Mouse (Mus musculus): ENCODE measurements at regions not wholly inside any gene's neighbourhood (a gene's known extent, or its start where the extent isn't known, plus 50 kb on each side); places are given as distances from the start of the nearest gene placed in this dataset.

- DNase-seq (ENCODE audit: low spot score) = no peak
- no peak overlapping the region for H3K27ac ChIP-seq (ENCODE audit: low read depth, low read length)
- no peaks in the 10 kb centered on the region for H3K27me3 ChIP-seq (replicated peaks; ENCODE audit: control insufficient read depth, insufficient read depth, low read length)
- H3K36me3 ChIP-seq (ENCODE audit: control insufficient read depth, insufficient read depth, low read length) = no peaks in the 10 kb centered on the region
- H3K4me1 ChIP-seq (ENCODE audit: control insufficient read depth, insufficient read depth, low read length) = no peaks in the 10 kb centered on the region
- no peaks in the 10 kb centered on the region for H3K9me3 ChIP-seq (replicated peaks; ENCODE audit: control insufficient read depth, low read length)
- no peak overlapping the region for H3K4me2 ChIP-seq (ENCODE audit: low read length)
- H3K4me3 ChIP-seq (ENCODE audit: low read depth, low read length) = no peak overlapping the region
- ATAC-seq = no peak
- 89% methylated on average over 2 of the region's 2 CpGs for WGBS
- no peak overlapping the region for H3K9ac ChIP-seq (ENCODE audit: low read length)
Measured at GRCm38 (mm10) chr2:147601639-147602038, 239.9 kb downstream of the Pax1 start.

DNA sequence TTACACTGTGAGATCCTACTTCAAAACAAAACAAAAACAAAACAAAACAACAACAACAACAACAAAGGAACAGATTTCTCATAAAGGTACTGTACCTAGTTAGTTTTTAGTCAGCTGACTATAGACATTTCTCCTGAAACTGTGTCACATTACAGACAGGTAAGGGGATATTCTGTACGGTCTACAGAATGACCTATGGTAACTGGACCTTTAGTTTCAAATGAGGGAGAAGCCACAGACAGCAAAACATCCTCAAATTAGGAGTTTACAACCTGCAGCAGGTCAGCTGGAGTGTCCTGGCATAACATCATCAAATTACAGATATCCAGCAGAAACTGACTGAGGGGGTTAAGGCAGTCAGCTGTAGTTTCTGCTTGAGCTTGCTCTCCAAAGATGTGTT is 210.7 kb downstream of the Pax1 start:
- no peak overlapping the region for H3K4me3 ChIP-seq (ENCODE audit: low read depth, low read length)
- H3K9ac ChIP-seq (ENCODE audit: low read length) = no peak overlapping the region
- ATAC-seq (no peak), DNase-seq (ENCODE audit: low spot score) (no peak)
- WGBS = 86% methylated on average over 1 of the region's 1 CpGs
- H3K27me3 ChIP-seq (replicated peaks; ENCODE audit: control insufficient read depth, insufficient read depth, low read length) = no peaks in the 10 kb centered on the region
- H3K4me2 ChIP-seq (ENCODE audit: low read length) = no peak overlapping the region
- H3K36me3 ChIP-seq (ENCODE audit: control insufficient read depth, insufficient read depth, low read length) = no peaks in the 10 kb centered on the region
- no peaks in the 10 kb centered on the region for H3K9me3 ChIP-seq (replicated peaks; ENCODE audit: control insufficient read depth, low read length)
- H3K4me1 ChIP-seq (ENCODE audit: control insufficient read depth, insufficient read depth, low read length) = no peaks in the 10 kb centered on the region
- H3K27ac ChIP-seq (ENCODE audit: low read depth, low read length) = no peak overlapping the region

DNA sequence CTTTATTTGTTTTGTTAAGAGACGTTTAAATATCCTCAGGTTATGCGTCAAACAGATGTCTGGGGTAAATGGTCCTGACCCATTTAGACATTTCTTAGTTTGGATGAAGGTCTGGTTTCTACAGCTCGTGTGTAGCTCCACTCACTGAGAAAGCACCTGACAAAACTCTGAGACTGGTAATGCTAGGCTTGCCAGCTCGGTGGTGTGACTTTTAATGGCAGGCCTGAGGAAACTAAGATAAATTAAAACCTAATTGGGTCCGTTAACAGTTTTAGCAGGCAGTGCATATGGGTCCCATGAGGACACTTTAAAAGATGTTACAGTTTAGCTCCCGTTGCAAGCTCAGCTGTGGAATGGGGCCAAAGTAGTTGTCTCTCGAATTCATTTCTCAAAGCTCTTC is 199.5 kb downstream of the Pax1 start:
- no peak for ATAC-seq

GRCm38 (mm10) chr2:147560426-147561155 is 198.9 kb downstream of the Pax1 start:
- WGBS = 92% methylated on average over 20 of the region's 20 CpGs
- no peak overlapping the region for H3K4me3 ChIP-seq (ENCODE audit: low read depth, low read length)
- H3K27ac ChIP-seq (ENCODE audit: low read depth, low read length) = no peak overlapping the region
- DNase-seq (ENCODE audit: low spot score) (no peak), ATAC-seq (no peak)
- H3K4me2 ChIP-seq (ENCODE audit: low read length) = no peak overlapping the region
- H3K9ac ChIP-seq (ENCODE audit: low read length) = no peak overlapping the region
- no peaks in the 10 kb centered on the region for H3K27me3 ChIP-seq (replicated peaks; ENCODE audit: control insufficient read depth, insufficient read depth, low read length)
- no peaks in the 10 kb centered on the region for H3K4me1 ChIP-seq (ENCODE audit: control insufficient read depth, insufficient read depth, low read length)
- H3K36me3 ChIP-seq (ENCODE audit: control insufficient read depth, insufficient read depth, low read length) = no peaks in the 10 kb centered on the region
- no peaks in the 10 kb centered on the region for H3K9me3 ChIP-seq (replicated peaks; ENCODE audit: control insufficient read depth, low read length)

More for the DNA sequence above, 199.5 kb downstream of the Pax1 start:
- H3K4me1 ChIP-seq (ENCODE audit: control insufficient read depth, insufficient read depth, low read length) = no peaks in the 10 kb centered on the region
- no peak for DNase-seq (ENCODE audit: low spot score)
- no peaks in the 10 kb centered on the region for H3K36me3 ChIP-seq (ENCODE audit: control insufficient read depth, insufficient read depth, low read length)
- no peak overlapping the region for H3K4me3 ChIP-seq (ENCODE audit: low read depth, low read length)
- H3K4me2 ChIP-seq (ENCODE audit: low read length) = no peak overlapping the region
- H3K27me3 ChIP-seq (replicated peaks; ENCODE audit: control insufficient read depth, insufficient read depth, low read length) = no peaks in the 10 kb centered on the region
- no peak overlapping the region for H3K9ac ChIP-seq (ENCODE audit: low read length)
- WGBS = 78% methylated on average over 7 of the region's 7 CpGs
- no peaks in the 10 kb centered on the region for H3K9me3 ChIP-seq (replicated peaks; ENCODE audit: control insufficient read depth, low read length)
- no peak overlapping the region for H3K27ac ChIP-seq (ENCODE audit: low read depth, low read length)

GRCm38 (mm10) chr2:147529161-147529560 is 167.4 kb downstream of the Pax1 start:
- DNase-seq (ENCODE audit: low spot score) (no peak), ATAC-seq (no peak)
- Histone ChIP-seq H3K4me1 (ENCODE audit: control insufficient read depth, insufficient read depth, low read length) (no peaks in the 10 kb centered on the region), H3K36me3 (ENCODE audit: control insufficient read depth, insufficient read depth, low read length) (no peaks in the 10 kb centered on the region), H3K9ac (ENCODE audit: low read length) (no peak overlapping the region), H3K4me2 (ENCODE audit: low read length) (no peak overlapping the region), H3K27me3 (replicated peaks; ENCODE audit: control insufficient read depth, insufficient read depth, low read length) (no peaks in the 10 kb centered on the region), H3K27ac (ENCODE audit: low read depth, low read length) (no peak overlapping the region), H3K9me3 (replicated peaks; ENCODE audit: control insufficient read depth, low read length) (no peaks in the 10 kb centered on the region), H3K4me3 (ENCODE audit: low read depth, low read length) (no peak overlapping the region)
- 80% methylated on average over 2 of the region's 2 CpGs for WGBS

GRCm38 (mm10) chr2:147515436-147515835 is 153.7 kb downstream of the Pax1 start:
- H3K4me2 ChIP-seq (ENCODE audit: low read length) = no peak overlapping the region
- H3K4me3 ChIP-seq (ENCODE audit: low read depth, low read length) = no peak overlapping the region
- ATAC-seq (no peak), DNase-seq (ENCODE audit: low spot score) (no peak)
- H3K9me3 ChIP-seq (replicated peaks; ENCODE audit: control insufficient read depth, low read length) = no peaks in the 10 kb centered on the region
- 68% methylated on average over 3 of the region's 3 CpGs for WGBS
- H3K27me3 ChIP-seq (replicated peaks; ENCODE audit: control insufficient read depth, insufficient read depth, low read length) = no peaks in the 10 kb centered on the region
- no peak overlapping the region for H3K9ac ChIP-seq (ENCODE audit: low read length)
- no peak overlapping the region for H3K27ac ChIP-seq (ENCODE audit: low read depth, low read length)
- no peaks in the 10 kb centered on the region for H3K36me3 ChIP-seq (ENCODE audit: control insufficient read depth, insufficient read depth, low read length)
- H3K4me1 ChIP-seq (ENCODE audit: control insufficient read depth, insufficient read depth, low read length) = no peaks in the 10 kb centered on the region

DNA sequence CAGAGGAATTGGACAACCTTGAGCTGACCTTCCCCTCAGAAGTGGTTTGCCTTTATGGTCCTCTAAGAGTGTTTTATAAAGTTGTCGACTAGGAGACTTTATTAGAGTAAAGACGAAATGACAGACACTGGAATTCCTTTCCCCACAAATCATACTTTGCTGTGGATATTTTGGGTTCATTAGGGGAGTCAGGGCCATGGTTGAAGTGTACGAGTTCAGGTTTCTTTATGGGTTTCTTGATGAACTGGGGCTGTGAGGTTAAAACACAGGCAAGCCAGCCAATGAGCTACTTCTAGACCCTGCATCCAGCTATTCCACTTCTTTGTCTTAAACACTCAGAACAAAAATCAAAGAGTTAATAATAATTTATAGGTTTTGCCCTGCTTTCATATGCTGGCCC is 153.0 kb downstream of the Pax1 start:
- WGBS = 84% methylated on average over 3 of the region's 3 CpGs
- Histone ChIP-seq H3K4me2 (ENCODE audit: low read length) (no peak overlapping the region), H3K36me3 (ENCODE audit: control insufficient read depth, insufficient read depth, low read length) (no peaks in the 10 kb centered on the region), H3K4me1 (ENCODE audit: control insufficient read depth, insufficient read depth, low read length) (no peaks in the 10 kb centered on the region), H3K9me3 (replicated peaks; ENCODE audit: control insufficient read depth, low read length) (no peaks in the 10 kb centered on the region), H3K27ac (ENCODE audit: low read depth, low read length) (no peak overlapping the region), H3K27me3 (replicated peaks; ENCODE audit: control insufficient read depth, insufficient read depth, low read length) (no peaks in the 10 kb centered on the region), H3K4me3 (ENCODE audit: low read depth, low read length) (no peak overlapping the region), H3K9ac (ENCODE audit: low read length) (no peak overlapping the region)
- DNase-seq (ENCODE audit: low spot score) (no peak), ATAC-seq (no peak)

DNA sequence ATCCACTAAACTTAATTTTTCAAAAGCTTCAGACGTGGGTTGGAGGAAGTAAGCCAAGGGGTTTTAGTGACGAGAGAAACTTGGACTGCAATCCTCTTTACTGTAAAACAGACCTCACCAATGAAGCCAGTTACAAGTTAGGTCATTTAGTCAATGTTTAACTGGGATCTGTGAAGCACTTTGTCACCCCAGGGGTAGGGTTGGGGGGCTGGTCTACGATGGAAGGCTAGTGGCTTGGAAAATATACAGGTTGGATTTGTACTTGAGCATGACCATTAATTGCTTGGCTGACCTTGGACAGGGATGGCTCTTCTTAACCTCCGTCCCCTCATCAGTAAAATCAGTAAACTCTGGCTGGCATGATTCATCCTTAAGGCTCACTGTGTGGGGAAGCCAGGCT is 142.2 kb downstream of the Pax1 start:
- WGBS = 79% methylated on average over 4 of the region's 4 CpGs

DNA sequence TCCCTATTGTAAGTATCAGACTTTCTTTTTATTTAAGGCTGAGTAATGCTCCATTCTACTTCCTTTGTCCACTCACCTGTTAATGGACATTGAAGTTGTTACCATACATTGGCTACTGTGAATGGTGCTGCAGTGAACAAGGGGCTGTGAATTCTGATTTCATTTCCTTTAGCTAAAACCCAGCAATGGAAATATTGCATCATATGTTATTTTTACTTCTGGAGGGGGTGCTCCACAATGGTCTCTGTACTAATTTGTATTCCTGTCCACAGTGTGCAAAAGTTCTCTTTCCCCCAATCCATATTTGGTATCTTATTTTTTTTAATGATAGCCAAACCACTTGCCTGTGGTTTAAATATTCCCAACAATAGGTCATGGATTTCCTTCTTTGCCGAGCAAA is 137.0 kb downstream of the Pax1 start:
- ATAC-seq (no peak), DNase-seq (ENCODE audit: low spot score) (no peak)
- 81% methylated on average over 1 of the region's 1 CpGs for WGBS
- no peak overlapping the region for H3K4me2 ChIP-seq (ENCODE audit: low read length)
- no peak overlapping the region for H3K27ac ChIP-seq (ENCODE audit: low read depth, low read length)
- H3K27me3 ChIP-seq (replicated peaks; ENCODE audit: control insufficient read depth, insufficient read depth, low read length) = no peaks in the 10 kb centered on the region
- no peaks in the 10 kb centered on the region for H3K9me3 ChIP-seq (replicated peaks; ENCODE audit: control insufficient read depth, low read length)
- no peaks in the 10 kb centered on the region for H3K36me3 ChIP-seq (ENCODE audit: control insufficient read depth, insufficient read depth, low read length)
- no peak overlapping the region for H3K9ac ChIP-seq (ENCODE audit: low read length)
- no peak overlapping the region for H3K4me3 ChIP-seq (ENCODE audit: low read depth, low read length)
- H3K4me1 ChIP-seq (ENCODE audit: control insufficient read depth, insufficient read depth, low read length) = no peaks in the 10 kb centered on the region

More for the DNA sequence above, 142.2 kb downstream of the Pax1 start:
- Histone ChIP-seq H3K9ac (ENCODE audit: low read length) (no peak overlapping the region), H3K27me3 (replicated peaks; ENCODE audit: control insufficient read depth, insufficient read depth, low read length) (no peaks in the 10 kb centered on the region), H3K4me1 (ENCODE audit: control insufficient read depth, insufficient read depth, low read length) (no peaks in the 10 kb centered on the region), H3K36me3 (ENCODE audit: control insufficient read depth, insufficient read depth, low read length) (no peaks in the 10 kb centered on the region), H3K9me3 (replicated peaks; ENCODE audit: control insufficient read depth, low read length) (no peaks in the 10 kb centered on the region), H3K27ac (ENCODE audit: low read depth, low read length) (no peak overlapping the region), H3K4me2 (ENCODE audit: low read length) (no peak overlapping the region), H3K4me3 (ENCODE audit: low read depth, low read length) (no peak overlapping the region)
- ATAC-seq = no peak
- no peak for DNase-seq (ENCODE audit: low spot score)

Measured in forebrain, embryonic 14.5 days (tissue).